Mouse (Mus musculus): ENCODE data around the gene C130074G19Rik. TPM values are rescaled to one million over a fixed set of nuclear protein-coding genes. Genes with fewer than 3 reads are reported as not detected.

The C130074G19Rik gene
- total and polyA plus RNA-seq, 3 experiments: not detected

- DNase-seq (ENCODE audit: low read depth, low spot score): no peak
- TF ChIP-seq POLR2A (IDR thresholded peaks at IDR 0.05; ENCODE audit: control insufficient read depth in 1 of 2, insufficient read depth in 1 of 2, low read depth in 1 of 2, low read length in 2 of 2, poor library complexity in 1 of 2): no peak
- no peak for TF ChIP-seq CHD2 (IDR thresholded peaks at IDR 0.05; ENCODE audit: low read length)
- no peak for TF ChIP-seq RAD21 (IDR thresholded peaks at IDR 0.05; ENCODE audit: low read depth, low read length)
- TF ChIP-seq JUND (IDR thresholded peaks at IDR 0.05; ENCODE audit: low read depth, low read length): no peak
- TF ChIP-seq EP300 (IDR thresholded peaks at IDR 0.05; ENCODE audit: low read depth in 1 of 2, low read length in 2 of 2): no peak
- no peak for TF ChIP-seq HCFC1 (IDR thresholded peaks at IDR 0.05; ENCODE audit: low read depth, low read length)
- no peak for TF ChIP-seq MAZ (IDR thresholded peaks at IDR 0.05; ENCODE audit: low read depth, low read length)
- TF ChIP-seq TAL1 (IDR thresholded peaks at IDR 0.05; ENCODE audit: low read length): no peak
- TF ChIP-seq E2F4 (IDR thresholded peaks at IDR 0.05; ENCODE audit: borderline replicate concordance, low read depth, low read length): no peak
- no peak for TF ChIP-seq NRF1 (IDR thresholded peaks at IDR 0.05; ENCODE audit: insufficient read depth, low read depth, low read length, poor library complexity, severe bottlenecking)
- TF ChIP-seq MYB (IDR thresholded peaks at IDR 0.05; ENCODE audit: low read depth, low read length): no peak
- no peak for TF ChIP-seq ELF1 (IDR thresholded peaks at IDR 0.05; ENCODE audit: low read depth, low read length)
- H3K4me1 ChIP-seq (ENCODE audit: control insufficient read depth in 1 of 2, insufficient read depth in 2 of 2, low read length in 2 of 2): no peaks in the 10 kb centered on the region
- H3K36me3 ChIP-seq (ENCODE audit: control insufficient read depth in 1 of 2, insufficient read depth in 2 of 2, low read length in 2 of 2): peaks cover 0 to 16% of the 10 kb centered on the region in 2 experiments; a peak in 2 of 4 replicates
- no peaks in the 10 kb centered on the region for H3K9me3 ChIP-seq (replicated peaks; ENCODE audit: insufficient read depth, low read length)
- H3K9ac ChIP-seq (ENCODE audit: control insufficient read depth, low read depth, low read length, poor library complexity, severe bottlenecking): no peak overlapping the region
- no peaks in the 10 kb centered on the region for H3K27me3 ChIP-seq (ENCODE audit: control insufficient read depth in 1 of 2, insufficient read depth in 2 of 2, low read length in 2 of 2)
- H3K4me3 ChIP-seq (ENCODE audit: control insufficient read depth in 1 of 2, insufficient read depth in 1 of 2, low read depth in 2 of 2, low read length in 2 of 2): no peak overlapping the region
- no peak overlapping the region for H3K27ac ChIP-seq (ENCODE audit: control insufficient read depth, low read depth, low read length)
- H3K79me2 ChIP-seq (ENCODE audit: control insufficient read depth, insufficient read depth, low read length, poor library complexity): no peaks in the 10 kb centered on the region
Observed at GRCm38 (mm10) chr1:184836350-184836749, 46.7 kb downstream of the C130074G19Rik start.

GRCm38 (mm10) chr1:184833499-184833898 lies 49.5 kb downstream of the C130074G19Rik start:
- H3K36me3 ChIP-seq (ENCODE audit: control insufficient read depth in 1 of 2, insufficient read depth in 2 of 2, low read length in 2 of 2): peaks cover 0 to 14% of the 10 kb centered on the region in 2 experiments; a peak in 2 of 4 replicates
- no peak overlapping the region for H3K27ac ChIP-seq (ENCODE audit: control insufficient read depth, low read depth, low read length)
- H3K27me3 ChIP-seq (ENCODE audit: control insufficient read depth in 1 of 2, insufficient read depth in 2 of 2, low read length in 2 of 2): no peaks in the 10 kb centered on the region
- no peak for TF ChIP-seq E2F4 (IDR thresholded peaks at IDR 0.05; ENCODE audit: borderline replicate concordance, low read depth, low read length)
- no peak for TF ChIP-seq EP300 (IDR thresholded peaks at IDR 0.05; ENCODE audit: low read depth in 1 of 2, low read length in 2 of 2)
- no peak overlapping the region for H3K4me3 ChIP-seq (ENCODE audit: control insufficient read depth in 1 of 2, insufficient read depth in 1 of 2, low read depth in 2 of 2, low read length in 2 of 2)
- H3K79me2 ChIP-seq (ENCODE audit: control insufficient read depth, insufficient read depth, low read length, poor library complexity): no peaks in the 10 kb centered on the region
- H3K9ac ChIP-seq (ENCODE audit: control insufficient read depth, low read depth, low read length, poor library complexity, severe bottlenecking): no peak overlapping the region
- no peak for DNase-seq (ENCODE audit: low read depth, low spot score)
- no peaks in the 10 kb centered on the region for H3K4me1 ChIP-seq (ENCODE audit: control insufficient read depth in 1 of 2, insufficient read depth in 2 of 2, low read length in 2 of 2)
- no peaks in the 10 kb centered on the region for H3K9me3 ChIP-seq (replicated peaks; ENCODE audit: insufficient read depth, low read length)

GRCm38 (mm10) chr1:184832211-184832610 lies 50.8 kb downstream of the C130074G19Rik start:
- H3K27me3 ChIP-seq (ENCODE audit: control insufficient read depth in 1 of 2, insufficient read depth in 2 of 2, low read length in 2 of 2): no peaks in the 10 kb centered on the region
- peak; percentile 34 for DNase-seq (ENCODE audit: low read depth, low spot score)
- no peaks in the 10 kb centered on the region for H3K79me2 ChIP-seq (ENCODE audit: control insufficient read depth, insufficient read depth, low read length, poor library complexity)
- no peaks in the 10 kb centered on the region for H3K4me1 ChIP-seq (ENCODE audit: control insufficient read depth in 1 of 2, insufficient read depth in 2 of 2, low read length in 2 of 2)
- no peaks in the 10 kb centered on the region for H3K9me3 ChIP-seq (replicated peaks; ENCODE audit: insufficient read depth, low read length)
- H3K36me3 ChIP-seq (ENCODE audit: control insufficient read depth in 1 of 2, insufficient read depth in 2 of 2, low read length in 2 of 2): peaks cover 0 to 12% of the 10 kb centered on the region in 2 experiments; a peak in 2 of 4 replicates
- no peak overlapping the region for H3K9ac ChIP-seq (ENCODE audit: control insufficient read depth, low read depth, low read length, poor library complexity, severe bottlenecking)
- no peak overlapping the region for H3K4me3 ChIP-seq (ENCODE audit: control insufficient read depth in 1 of 2, insufficient read depth in 1 of 2, low read depth in 2 of 2, low read length in 2 of 2)
- TF ChIP-seq RCOR1 (IDR thresholded peaks at IDR 0.05; ENCODE audit: low read depth, low read length) (no peak), HCFC1 (IDR thresholded peaks at IDR 0.05; ENCODE audit: low read depth, low read length) (no peak), ZC3H11A (IDR thresholded peaks at IDR 0.05; ENCODE audit: low read depth, low read length) (no peak), RAD21 (IDR thresholded peaks at IDR 0.05; ENCODE audit: low read depth, low read length) (no peak), CTCF (IDR thresholded peaks at IDR 0.05 in 2 of 3, conservative IDR thresholded peaks at IDR 0.05 in 1 of 3; ENCODE audit: control insufficient read depth in 1 of 3, insufficient read depth in 1 of 3, low read depth in 2 of 3, low read length in 3 of 3, poor library complexity in 1 of 3, severe bottlenecking in 1 of 3) (peak; percentile 58 to 66 (median 65)), USF1 (IDR thresholded peaks at IDR 0.05; ENCODE audit: low read depth, low read length) (no peak)
- no peak overlapping the region for H3K27ac ChIP-seq (ENCODE audit: control insufficient read depth, low read depth, low read length)

Measured in MEL (cell line).